Mouse (Mus musculus) cortical plate, adult 2 months (tissue): ENCODE data around the gene Mrps9.

ENCODE experiments used
- CTCF ChIP-seq: fragments of 200-500 bp; IDR thresholded peaks from 2 replicates; pipeline ENCODE4 v1.5.1; 2011; ENCODE audit warnings: mild to moderate bottlenecking, control low read depth, low read length; ENCODE audit not compliant: insufficient read depth; ENCODE audit errors: extremely low read depth
- POLR2A ChIP-seq: fragments of 200-500 bp; IDR thresholded peaks from 2 replicates; pipeline ENCODE4 v1.6.1; 2011; ENCODE audit warnings: mild to moderate bottlenecking, low read length, control low read depth; ENCODE audit not compliant: insufficient read depth; ENCODE audit errors: extremely low read depth

GRCm38 (mm10) chr1:42889421-42889887, 38.4 kb downstream of the Mrps9 start:
- TF ChIP-seq CTCF (no peak), POLR2A (no peak)
